In the genomic region with DNA sequence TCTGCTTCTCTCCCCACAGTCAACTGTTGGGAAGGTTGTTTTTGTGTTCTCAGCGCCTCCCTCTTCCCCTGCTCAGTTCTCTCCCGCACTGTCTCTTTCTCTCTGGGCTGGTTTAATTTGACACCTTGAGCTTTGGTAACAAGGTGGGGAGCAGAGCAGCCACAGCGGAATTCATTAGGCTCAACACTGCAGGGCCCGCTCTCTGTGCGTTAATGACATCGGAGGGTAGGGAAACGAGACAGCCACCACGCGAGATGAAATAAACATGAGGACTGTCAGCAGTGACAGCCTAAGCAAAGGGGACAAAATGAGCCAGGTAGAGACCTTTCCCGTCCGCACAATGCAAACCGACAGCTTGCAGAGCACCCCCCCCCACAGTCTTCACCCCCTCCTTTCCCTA, we compare ENCODE assay signal across 11 mouse cellular contexts.
DNase-seq lines count a peak whose midpoint lies in the region; ATAC-seq and TF ChIP-seq lines count a peak whose summit lies in the region.
"Had no signal": no experiment of that assay in that cellular context is flagged by ENCODE, and none has a peak within 500 bp of the region (broad histone marks: within the 10 kb centered on the region; RNA-seq: fewer than 3 reads in every experiment).

No protein-coding gene starts in this region.

- peaks cover 59% of the 10 kb centered on the region for H3K4me1 ChIP-seq in hindbrain, embryonic 10.5 days (replicated peaks)
- peaks cover 71% of the 10 kb centered on the region for H3K4me1 ChIP-seq in midbrain, embryonic 13.5 days (replicated peaks)

- WGBS in hindbrain, embryonic 10.5 days, result 16% methylated on average over 12 of the region's 12 CpGs
- WGBS in midbrain, embryonic 13.5 days, result 4% methylated on average over 12 of the region's 12 CpGs

- H3K36me3 ChIP-seq in hindbrain, embryonic 10.5 days, result peaks cover 5% of the 10 kb centered on the region; the same call in 1 of the 2 replicates
- 0 out of 2 replicates have a peak, but pooled peaks cover 3% of the 10 kb centered on the region for H3K36me3 ChIP-seq in midbrain, embryonic 13.5 days

- no peaks in the 10 kb centered on the region for H3K27me3 ChIP-seq in hindbrain, embryonic 10.5 days (ENCODE audit: insufficient read depth, poor library complexity, severe bottlenecking)
- H3K27me3 ChIP-seq in midbrain, embryonic 13.5 days, result no peaks in the 10 kb centered on the region
- H3K27me3 ChIP-seq: heart, embryonic 13.5 days had no signal

- H3K4me2 ChIP-seq in midbrain, embryonic 13.5 days (replicated peaks), result peak overlapping the region; percentile 36
- H3K4me2 ChIP-seq: heart, embryonic 13.5 days had no signal

- intact Hi-C loops in left cerebral cortex, adult 2 months (cut with DNase I), result loop anchor here (5.0 kb wide), 1 partner anchor 85 kb away; no protein-coding TSS in a partner anchor
- intact Hi-C loops in left cerebral cortex, postnatal 4 days (cut with DNase I), result no loop called here

- no peaks in the 10 kb centered on the region for H3K9me3 ChIP-seq in hindbrain, embryonic 10.5 days
- no peaks in the 10 kb centered on the region for H3K9me3 ChIP-seq in midbrain, embryonic 13.5 days
- H3K9me3 ChIP-seq: heart, embryonic 13.5 days had no signal

- H3K4me3 ChIP-seq in left cerebral cortex, adult 2 months, result no peak overlapping the region
- H3K4me3 ChIP-seq in hindbrain, embryonic 10.5 days, result peak overlapping the region; percentile 18; the same call in 1 of the 2 replicates
- no peak overlapping the region for H3K4me3 ChIP-seq in midbrain, embryonic 13.5 days (replicated peaks)
- H3K4me3 ChIP-seq: heart, embryonic 13.5 days had no signal

- H3K9ac ChIP-seq in midbrain, embryonic 13.5 days (replicated peaks), result peak overlapping the region; percentile 44; the same call in 1 of the 2 replicates
- H3K9ac ChIP-seq: heart, embryonic 13.5 days had no signal

- peak overlapping the region; percentile 74 for H3K27ac ChIP-seq in left cerebral cortex, adult 2 months
- H3K27ac ChIP-seq in hindbrain, embryonic 10.5 days, result peak overlapping the region; percentile 54
- H3K27ac ChIP-seq in midbrain, embryonic 13.5 days, result peak overlapping the region; percentile 87
- H3K27ac ChIP-seq: heart, embryonic 13.5 days had no signal

- TF ChIP-seq CTCF in left cerebral cortex, adult 2 months (IDR thresholded peaks at IDR 0.05), result no peak

- peak; percentile 90 for ATAC-seq in midbrain, embryonic 13.5 days
- no peak for ATAC-seq in granulocyte monocyte progenitor cell, adult 5-6 weeks (replicated peaks; ENCODE audit: poor library complexity, severe bottlenecking)
- no peak for ATAC-seq in erythroid progenitor cell, adult 5-6 weeks (replicated peaks; ENCODE audit: low FRiP score, poor library complexity, severe bottlenecking)

- no peak for DNase-seq in left cerebral cortex, adult 2 months (ENCODE audit: extremely low spot score in 1 of 2, low spot score in 2 of 2)
- DNase-seq in left cerebral cortex, postnatal 4 days, result no peak
- DNase-seq in hindbrain, embryonic 10.5 days (ENCODE audit: low spot score), result no peak
- DNase-seq in adipocyte (ENCODE audit: low spot score), result no peak
- no peak for DNase-seq in layer of hippocampus, adult 9-11 months
- DNase-seq: kidney, adult 18-20 months; thymus, adult 18-20 months had no signal
